Mouse (Mus musculus) heart, postnatal 0 days (tissue): ENCODE results near the gene Gm45713.

Experiments used
- CTCF ChIP-seq: IDR thresholded peaks from 2 replicates; pipeline ENCODE4 v1.5.1; 2016; ENCODE audit warnings: antibody characterized with exemption, control low read depth, low read depth
- EP300 ChIP-seq: IDR thresholded peaks from 2 replicates; pipeline ENCODE4 v1.6.1; 2016; ENCODE audit warnings: antibody characterized with exemption, low read depth

- TF ChIP-seq EP300: no peak
- no peak for TF ChIP-seq CTCF
Observed at GRCm38 (mm10) chr7:45127700-45128224, 8.3 kb downstream of the Gm45713 start.
